Mouse (Mus musculus): ENCODE data around the gene Cd160.

The Cd160 gene

GRCm38 (mm10) chr3:96828984-96829383 lies at the start of gene Cd160, which contains the start of gene Pdzk1:
Gene Cd160 (minus strand): TSS chr3:96829351.
Gene Pdzk1 (plus strand): TSS chr3:96829284.
- no peak for DNase-seq

- DNase-seq, result no peak
These were observed 45.8 kb upstream of the Cd160 start for GRCm38 (mm10) chr3:96874808-96875571.

GRCm38 (mm10) chr3:96872501-96872900 lies 43.4 kb upstream of the Cd160 start:
- DNase-seq, result no peak

GRCm38 (mm10) chr3:96871070-96871469 lies 41.9 kb upstream of the Cd160 start:
- DNase-seq, result no peak

GRCm38 (mm10) chr3:96870270-96870669 lies 41.1 kb upstream of the Cd160 start:
- DNase-seq, result no peak

- DNase-seq, result no peak
These were observed 39.9 kb upstream of the Cd160 start for GRCm38 (mm10) chr3:96869091-96869490.

GRCm38 (mm10) chr3:96868566-96868965 lies 39.4 kb upstream of the Cd160 start:
- no peak for DNase-seq

GRCm38 (mm10) chr3:96867863-96868262 lies 38.7 kb upstream of the Cd160 start:
- no peak for DNase-seq

GRCm38 (mm10) chr3:96860498-96860897 lies 31.3 kb upstream of the Cd160 start:
- no peak for DNase-seq

GRCm38 (mm10) chr3:96855833-96856232 lies 26.7 kb upstream of the Cd160 start:
- DNase-seq, result no peak

GRCm38 (mm10) chr3:96854376-96854775 lies 25.2 kb upstream of the Cd160 start:
- DNase-seq, result no peak

- DNase-seq, result no peak
These were observed 23.4 kb upstream of the Cd160 start for GRCm38 (mm10) chr3:96852561-96852960.

GRCm38 (mm10) chr3:96849168-96849727 lies 20.1 kb upstream of the Cd160 start:
- DNase-seq, result no peak

- no peak for DNase-seq
These were observed 19.3 kb upstream of the Cd160 start for GRCm38 (mm10) chr3:96848470-96848869.

GRCm38 (mm10) chr3:96847661-96848060 lies 18.5 kb upstream of the Cd160 start:
- DNase-seq, result no peak

GRCm38 (mm10) chr3:96846985-96847384 lies 17.8 kb upstream of the Cd160 start:
- DNase-seq, result no peak

- DNase-seq, result no peak
These were observed 16.7 kb upstream of the Cd160 start for GRCm38 (mm10) chr3:96845806-96846205.

GRCm38 (mm10) chr3:96845191-96845590 lies 16.0 kb upstream of the Cd160 start:
- DNase-seq, result no peak

GRCm38 (mm10) chr3:96838996-96839645 lies 10.0 kb upstream of the Cd160 start:
- DNase-seq, result no peak

- DNase-seq, result no peak
These were observed 7.3 kb upstream of the Cd160 start for GRCm38 (mm10) chr3:96836414-96836813.

- DNase-seq, result no peak
These were observed 5.6 kb upstream of the Cd160 start for GRCm38 (mm10) chr3:96834587-96835348.

GRCm38 (mm10) chr3:96832930-96833329 lies 3.8 kb upstream of the Cd160 start:
- no peak for DNase-seq

- DNase-seq, result no peak
These were observed 705 bp upstream of the Cd160 start for GRCm38 (mm10) chr3:96829856-96830255.

Data from right cerebral cortex, postnatal 14 days (tissue).